Mouse (Mus musculus) lung, adult 2 months (tissue): ENCODE results near the gene Mapk8ip3.

Experiments
- CTCF ChIP-seq: fragments of 200-500 bp; IDR thresholded peaks from 2 replicates; pipeline ENCODE4 v1.5.1; 2011; ENCODE audit warnings: mild to moderate bottlenecking, low read length, control low read depth; ENCODE audit not compliant: insufficient read depth
- POLR2A ChIP-seq: fragments of 200-500 bp; IDR thresholded peaks from 2 replicates; pipeline ENCODE4 v1.6.1; 2011; ENCODE audit warnings: low read depth, mild to moderate bottlenecking, control low read depth, low read length, borderline replicate concordance; ENCODE audit errors: extremely low read depth

- TF ChIP-seq CTCF (no peak), POLR2A (no peak)
Observed at GRCm38 (mm10) chr17:24935666-24936065, 1.1 kb downstream of the Mapk8ip3 start.
